Mouse (Mus musculus): ENCODE results near the gene Trappc12. TPM values are rescaled to one million over a fixed set of nuclear protein-coding genes. Genes with fewer than 3 reads are reported as not detected.

Gene Trappc12
- polyA plus RNA-seq, 1 experiment = 16.2 TPM

Other genes starting within 250 kb of the Trappc12 start
- not detected in 2 replicates for gene Dcdc2c, start 198.1 kb downstream of the Trappc12 start, polyA plus RNA-seq (2012; rRNA removed)
- not detected in 2 replicates for gene Allc, start 167.9 kb downstream of the Trappc12 start, polyA plus RNA-seq (2012; rRNA removed)
- 0.21 and 0.34 TPM in 2 replicates for gene Colec11, start 127.1 kb downstream of the Trappc12 start, polyA plus RNA-seq (2012; rRNA removed)
- 244 and 280 TPM in 2 replicates for gene Rps7, start 114.5 kb downstream of the Trappc12 start, polyA plus RNA-seq (2012; rRNA removed)
- 8.5 and 9.5 TPM in 2 replicates for gene Rnaseh1, start 100.9 kb downstream of the Trappc12 start, polyA plus RNA-seq (2012; rRNA removed)
- gene Adi1, start 75.2 kb downstream of the Trappc12 start, polyA plus RNA-seq (2012; rRNA removed) = 10.9 and 11.6 TPM in 2 replicates
- 49.0 and 50.0 TPM in 2 replicates for gene Eipr1, start 1.3 kb upstream of the Trappc12 start, polyA plus RNA-seq (2012; rRNA removed)

Data from large intestine, adult 2 months (tissue).